Mouse (Mus musculus): ENCODE results near the gene Scimp.
"Not testable (repeated sequence)": the region's sequence is repeated elsewhere in the genome, so short reads cannot be mapped to it uniquely, and the experiment has no call there.

Gene Scimp

DNA sequence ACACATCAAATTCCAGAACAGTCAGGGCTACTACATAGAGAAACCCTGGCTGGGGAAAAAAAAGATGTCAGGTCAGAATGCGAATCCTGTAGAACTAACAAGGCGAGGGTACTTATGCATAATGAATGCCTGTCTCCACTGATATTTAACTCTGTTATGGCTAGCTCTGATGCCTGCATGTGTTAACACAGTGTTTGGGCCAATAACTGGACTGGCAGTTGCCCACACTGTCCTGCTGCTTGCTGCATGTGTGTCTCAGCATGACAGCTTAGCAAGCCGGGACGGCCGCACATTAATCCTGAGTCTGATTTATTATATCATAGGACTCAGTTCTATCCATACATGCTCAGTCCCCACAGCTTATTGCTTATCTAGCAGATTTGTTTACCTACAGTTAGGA, 1.3 kb downstream of the Scimp start:
- no peak for DNase-seq

DNA sequence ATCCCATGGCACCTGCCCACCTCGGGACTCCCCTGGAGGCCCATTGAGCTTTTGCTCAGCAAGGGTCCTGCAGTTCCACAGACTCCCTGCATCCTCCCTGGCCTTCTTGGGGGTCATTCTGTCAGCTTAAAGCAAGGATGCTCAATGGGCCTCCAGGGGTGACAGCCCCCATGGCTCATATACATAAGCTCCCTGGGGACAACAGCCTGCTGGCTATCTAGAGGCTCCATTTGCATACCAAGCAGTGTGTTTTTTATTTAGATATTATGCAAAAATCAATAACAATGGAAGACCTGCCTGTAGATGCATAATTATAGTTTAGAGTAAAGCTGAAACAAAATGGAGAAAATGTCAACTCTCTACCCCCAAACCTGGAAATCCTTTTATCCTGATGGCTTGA, 3.4 kb downstream of the Scimp start:
- DNase-seq, result no peak

DNA sequence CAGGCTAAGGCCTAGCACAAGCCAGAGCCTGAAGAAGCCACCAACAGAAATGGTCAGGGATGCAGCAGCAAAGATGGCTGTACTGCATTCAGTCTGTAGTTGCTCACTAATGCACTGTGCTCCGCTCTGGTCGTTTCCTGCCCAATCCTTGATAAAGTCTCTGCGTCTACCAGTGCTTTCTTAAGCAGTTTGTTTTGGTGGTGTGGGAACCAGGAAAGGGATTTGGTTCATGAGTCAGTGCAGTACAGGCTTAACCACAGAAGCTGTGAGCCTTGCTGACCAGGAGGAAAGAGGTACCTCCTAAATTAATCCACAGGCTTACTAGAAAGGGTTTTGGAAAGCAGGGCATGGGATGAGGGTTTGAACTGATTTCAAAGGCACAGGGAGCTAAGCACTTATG, 4.3 kb downstream of the Scimp start:
- no peak for DNase-seq

DNA sequence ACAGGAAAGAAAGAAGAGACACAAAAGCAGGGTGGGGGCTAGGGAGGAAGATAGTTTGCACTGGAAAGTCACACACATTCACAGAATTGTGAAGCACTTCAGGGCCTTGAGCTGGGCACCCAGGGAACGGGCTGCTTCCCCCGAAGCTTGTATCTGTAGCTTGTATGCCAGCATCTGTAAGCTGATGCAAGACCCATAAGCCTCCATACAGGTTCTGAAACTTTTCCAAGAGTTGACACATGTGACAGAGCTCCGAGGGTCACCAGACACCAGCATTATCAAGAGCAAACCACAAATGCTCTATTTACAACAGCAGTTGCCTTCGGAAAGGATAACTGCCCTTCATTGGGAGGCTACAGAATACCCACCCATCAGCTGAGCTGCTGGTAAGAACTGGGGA, 4.8 kb downstream of the Scimp start:
- DNase-seq, result no peak

DNA sequence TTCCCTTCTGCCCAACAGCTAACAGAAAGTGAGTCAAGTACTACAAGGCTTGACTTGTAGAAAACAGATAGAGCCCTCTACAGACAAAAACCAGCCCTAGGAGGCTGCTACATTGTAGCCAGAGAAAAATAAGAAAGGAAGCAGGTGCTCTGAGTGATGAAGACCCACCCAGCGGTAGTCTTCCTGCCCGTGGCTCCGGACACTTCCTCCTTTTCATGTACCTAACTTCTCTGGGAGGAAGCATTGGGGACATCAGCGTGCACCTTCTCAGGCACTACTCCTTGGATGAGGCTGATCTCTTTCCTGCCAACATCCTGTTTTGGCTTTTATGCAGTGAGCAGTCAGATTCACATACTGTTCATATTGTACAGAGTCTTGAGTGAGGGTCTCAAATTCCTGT, 5.7 kb downstream of the Scimp start:
- DNase-seq, result no peak

DNA sequence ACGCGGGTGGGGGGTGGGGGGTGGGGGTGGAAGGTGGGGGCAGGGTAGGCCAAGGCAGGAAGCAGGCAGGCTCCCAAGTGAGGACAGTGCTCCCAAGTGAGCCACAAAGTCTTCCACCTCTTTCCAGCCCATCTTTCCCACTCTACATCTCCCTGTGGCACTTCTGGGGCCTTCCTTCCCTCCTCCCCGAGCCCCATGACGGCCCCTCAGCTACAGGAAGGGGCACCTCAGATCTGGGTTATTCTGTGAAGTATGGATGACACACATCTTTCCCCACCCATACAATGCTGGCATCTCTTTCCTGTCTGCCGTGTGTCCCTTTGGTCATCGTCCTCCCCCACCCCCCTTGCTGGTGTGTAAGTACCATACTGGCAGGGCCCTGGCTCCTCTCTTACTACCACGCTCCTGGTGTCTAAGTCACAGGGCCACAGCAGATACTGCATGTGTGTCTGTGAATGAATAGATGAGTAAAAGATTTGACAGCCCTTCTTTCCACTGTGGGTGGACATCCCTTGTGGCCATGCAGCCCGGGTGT, 6.7 kb downstream of the Scimp start:
- peak; percentile 27 for DNase-seq

DNA sequence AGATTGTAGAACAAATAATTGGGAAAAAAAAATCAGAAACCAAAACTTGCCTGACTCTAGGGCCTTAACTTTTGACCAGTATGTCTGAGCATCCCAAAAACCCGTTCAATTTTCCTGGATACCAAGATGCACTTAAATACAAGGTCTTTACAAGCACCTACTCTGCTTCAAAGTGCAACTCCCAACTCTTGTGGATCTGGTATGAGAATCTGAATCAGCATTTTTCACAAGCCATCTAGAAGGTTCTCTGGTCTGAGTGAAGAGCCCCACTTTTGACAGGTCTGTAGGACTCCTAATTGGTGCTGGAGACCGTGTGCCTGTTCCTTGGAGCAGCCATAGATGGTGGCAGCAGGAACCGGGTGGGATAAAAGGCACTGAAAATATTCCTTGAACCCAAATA, 8.0 kb downstream of the Scimp start:
- no peak for DNase-seq

DNA sequence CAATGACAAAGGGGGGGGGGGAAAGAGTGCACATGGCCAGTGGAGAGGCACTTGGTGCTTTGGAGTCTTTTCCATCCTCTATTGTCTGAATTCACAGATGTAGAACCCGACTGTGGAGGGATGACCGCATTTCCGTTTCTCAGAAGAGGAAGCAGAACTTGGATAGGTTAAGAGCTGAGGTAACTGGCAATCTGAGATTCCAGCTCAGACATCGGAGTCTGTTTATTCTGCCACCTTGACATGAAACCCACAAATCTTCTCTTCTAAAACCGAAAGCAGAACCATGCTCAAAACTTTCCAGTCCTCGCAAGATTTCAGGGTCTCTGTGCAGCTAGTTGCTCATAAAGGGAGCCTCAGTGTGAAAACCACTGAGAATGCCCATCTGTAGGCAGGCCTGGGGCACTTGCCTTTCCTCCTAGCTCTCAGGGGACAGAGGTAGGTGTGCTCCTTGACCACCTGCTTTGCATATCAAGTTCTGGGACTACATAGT, 8.6 kb downstream of the Scimp start:
- no peak for DNase-seq

DNA sequence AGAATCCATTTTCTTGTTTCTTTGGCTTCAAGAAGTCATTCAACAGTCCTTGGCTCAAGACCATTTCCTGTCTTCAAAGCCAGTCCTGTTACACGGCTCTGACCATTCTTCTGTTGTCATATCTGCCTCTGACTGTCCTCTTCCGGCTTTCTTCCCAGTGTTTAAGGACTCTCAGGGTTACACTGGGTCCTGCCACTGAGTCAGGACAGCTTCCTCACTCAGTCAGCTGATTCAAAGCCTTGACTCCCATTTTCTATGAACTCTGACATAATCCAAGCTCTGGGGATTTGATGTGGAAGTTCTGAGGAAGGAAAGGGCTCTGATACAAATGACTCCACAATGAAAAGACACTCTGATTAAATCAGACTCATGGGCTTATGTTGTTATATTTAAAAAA, 9.5 kb downstream of the Scimp start:
- DNase-seq, result no peak

DNA sequence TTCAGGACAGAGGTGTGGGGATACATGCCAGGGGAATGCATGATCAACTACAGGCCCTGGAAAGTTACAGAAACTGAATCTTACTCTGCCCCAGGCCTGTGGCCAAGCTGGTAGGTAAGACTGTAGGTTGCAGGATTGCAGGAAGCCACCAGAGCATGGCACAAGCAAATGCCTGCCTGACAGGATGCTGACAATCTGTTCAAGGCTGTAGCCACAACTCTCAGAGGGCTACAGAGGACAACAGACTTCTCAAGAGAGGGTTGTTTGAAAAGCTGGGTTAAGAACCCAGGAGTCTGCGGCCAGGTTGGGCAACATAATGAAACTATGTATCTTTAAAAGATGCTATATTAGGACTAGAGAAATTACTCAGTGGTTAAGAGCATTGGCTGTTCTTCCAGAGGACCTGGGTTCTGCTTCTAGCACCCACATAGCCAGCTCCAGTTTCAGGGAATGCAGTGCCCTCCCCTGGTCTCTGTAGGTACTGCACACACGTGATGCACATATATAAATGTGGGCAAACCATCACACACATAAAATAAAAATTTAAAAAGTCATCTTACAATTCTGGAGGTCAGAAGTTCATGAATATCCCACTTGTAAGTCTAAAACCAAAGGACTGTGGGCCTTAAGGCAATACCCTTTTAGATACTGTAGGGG, 10.1 kb downstream of the Scimp start:
- DNase-seq, result peak; percentile 38

DNA sequence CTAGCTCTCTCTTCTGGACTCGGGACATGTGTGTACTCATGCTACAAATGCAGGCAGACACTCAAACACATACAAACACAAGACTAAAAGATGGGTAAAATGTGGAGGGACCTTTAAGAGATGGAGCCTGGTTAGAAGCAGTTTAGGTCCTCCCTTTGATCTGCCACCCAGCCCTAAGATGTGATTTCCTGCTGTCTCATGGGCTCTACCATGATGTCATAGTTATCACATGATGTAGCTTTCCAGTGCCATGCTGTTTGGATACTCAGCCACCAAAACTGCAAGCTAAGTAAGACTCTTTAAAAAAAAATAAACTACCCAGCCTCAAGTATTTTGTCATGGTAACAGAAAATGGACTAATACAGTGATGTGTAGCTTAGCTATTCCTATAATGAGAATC, 20.0 kb downstream of the Scimp start:
- no peak for DNase-seq

DNA sequence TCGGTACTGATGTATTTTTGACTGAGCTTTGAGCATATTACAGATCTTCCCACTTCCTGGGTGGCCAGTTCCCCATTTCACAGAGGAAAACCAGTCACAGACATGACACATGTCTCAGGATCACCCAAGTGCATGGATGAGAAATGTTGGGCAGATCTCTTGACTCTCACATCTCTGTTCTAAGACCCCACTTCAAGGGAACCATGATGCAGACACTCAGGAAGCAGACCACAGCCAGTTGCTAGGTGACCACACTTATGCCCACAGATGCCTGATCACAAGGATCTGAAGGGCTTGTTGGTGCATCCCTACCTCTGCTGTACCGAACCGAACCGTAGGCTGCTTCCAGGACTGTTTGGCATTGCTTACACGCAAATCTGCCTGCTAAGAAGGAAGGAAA, 20.7 kb downstream of the Scimp start:
- no peak for DNase-seq

DNA sequence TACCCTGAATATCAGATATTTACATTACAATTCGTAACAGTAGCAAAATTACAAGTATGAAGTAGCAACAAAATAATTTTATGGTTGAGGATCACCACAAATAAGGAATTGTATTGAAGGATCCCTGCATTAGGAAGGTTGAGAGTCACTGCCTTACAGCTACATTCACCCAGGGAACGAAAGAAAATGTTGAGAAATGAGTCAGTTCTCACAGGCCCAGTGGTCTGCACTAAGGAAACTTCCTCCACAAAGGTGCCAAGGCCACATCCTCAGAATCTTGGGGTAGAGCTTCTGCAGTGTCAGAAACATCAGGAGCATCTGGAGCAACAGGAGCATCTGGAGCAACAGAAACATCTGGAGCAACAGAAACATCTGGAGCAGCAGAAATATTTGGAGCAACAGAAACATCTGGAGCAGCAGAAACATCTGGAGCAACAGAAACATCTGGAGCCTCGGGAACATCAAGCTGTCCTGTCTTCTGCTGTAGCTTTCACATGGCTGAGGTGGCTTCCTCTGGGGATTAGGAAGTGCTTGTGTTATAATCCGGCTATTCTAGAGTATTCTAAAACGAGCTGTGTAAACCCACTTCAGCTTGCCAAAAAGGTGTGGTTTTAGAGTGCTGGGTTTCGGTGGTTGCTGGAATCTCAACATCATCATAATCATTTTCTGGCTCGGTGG, 21.4 kb downstream of the Scimp start:
- DNase-seq, result no peak

DNA sequence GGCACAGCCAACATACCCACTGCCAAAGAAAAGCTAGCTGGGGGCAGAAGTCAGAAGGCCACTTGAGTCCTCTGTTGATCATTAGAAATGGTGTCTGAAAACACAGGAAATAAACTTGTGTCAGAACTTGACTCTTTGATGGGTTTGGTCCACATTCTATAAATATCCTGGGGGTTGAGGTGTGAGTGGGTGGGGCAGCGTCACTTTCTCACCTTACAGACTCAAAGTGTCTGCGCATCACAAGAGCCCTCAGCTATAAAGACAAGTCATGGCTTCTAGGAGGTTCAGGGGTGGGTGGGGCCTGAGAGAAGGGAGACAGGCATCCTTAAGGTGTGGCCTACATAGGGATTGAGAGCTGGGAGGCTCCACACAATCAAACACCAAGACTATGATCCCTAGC, 22.0 kb downstream of the Scimp start:
- DNase-seq, result no peak

DNA sequence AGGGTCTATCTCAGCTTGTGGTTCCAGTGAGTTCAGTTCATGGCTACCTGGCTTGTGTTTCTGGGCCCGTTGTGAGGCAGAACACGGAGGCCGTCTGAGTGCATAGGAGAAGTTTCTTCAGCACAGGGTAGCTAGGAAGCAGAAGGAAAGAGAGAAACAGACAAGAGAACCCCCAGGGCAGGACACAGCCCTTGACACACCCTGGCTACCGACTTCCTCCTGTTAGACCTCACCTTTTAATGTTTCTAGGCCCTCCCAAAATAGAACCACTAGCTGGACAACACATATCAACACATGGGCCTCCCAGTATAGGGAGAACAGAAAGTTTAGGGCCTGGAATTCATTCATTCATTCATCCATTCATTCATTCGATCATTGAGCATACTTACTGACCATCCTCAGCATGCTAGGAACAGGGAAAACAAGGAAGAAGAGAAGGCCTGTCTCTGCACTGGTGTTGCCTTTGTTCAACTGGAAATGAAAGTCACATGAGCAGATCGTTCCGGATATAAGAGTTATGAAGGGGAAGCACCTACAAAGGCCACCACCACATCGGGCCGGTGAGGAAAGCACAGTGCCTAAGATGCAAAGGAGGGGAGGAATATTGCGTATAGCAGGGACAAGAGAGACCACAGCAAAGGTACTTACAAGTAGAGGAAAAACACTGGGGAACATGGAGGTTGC, 23.3 kb downstream of the Scimp start:
- no peak for DNase-seq

DNA sequence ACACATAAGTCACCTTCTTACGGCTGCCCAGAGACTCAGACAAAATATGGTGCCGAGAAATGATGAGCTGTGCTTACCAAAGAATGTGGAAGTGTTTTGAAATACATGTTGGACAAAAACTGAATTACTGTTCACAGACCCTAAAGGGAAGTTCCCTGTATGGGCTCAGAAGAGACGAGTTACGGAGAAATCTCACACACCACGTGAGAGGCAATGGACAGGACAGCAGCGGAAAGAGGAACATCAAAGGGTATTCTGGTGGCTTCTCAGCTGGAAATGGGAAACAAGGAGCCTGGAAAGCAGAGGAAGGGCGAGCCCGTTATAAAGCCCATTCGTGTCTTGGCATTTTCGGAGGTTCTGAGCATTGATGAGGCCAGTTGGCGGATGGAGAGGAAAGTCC, 25.3 kb downstream of the Scimp start:
- DNase-seq, result no peak

DNA sequence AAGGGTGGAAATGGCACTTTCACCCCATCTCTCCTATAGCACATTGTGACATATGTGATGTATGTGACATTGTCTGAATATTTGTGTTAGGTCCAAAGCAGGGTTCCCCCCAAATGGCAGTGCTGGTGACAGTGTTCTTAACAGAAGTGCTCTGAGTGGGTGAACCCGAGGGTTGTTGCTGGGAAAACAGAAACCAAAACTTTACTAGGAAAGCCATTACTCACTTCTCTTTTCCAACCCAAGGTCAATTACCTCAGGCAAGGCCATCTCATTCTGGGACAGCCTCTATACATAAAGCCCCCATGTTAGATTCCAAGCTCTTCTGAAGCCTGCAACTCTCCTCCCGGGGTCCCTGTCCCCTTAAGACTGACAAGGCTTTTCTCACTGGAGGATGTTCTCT, 26.5 kb downstream of the Scimp start:
- no peak for DNase-seq

DNA sequence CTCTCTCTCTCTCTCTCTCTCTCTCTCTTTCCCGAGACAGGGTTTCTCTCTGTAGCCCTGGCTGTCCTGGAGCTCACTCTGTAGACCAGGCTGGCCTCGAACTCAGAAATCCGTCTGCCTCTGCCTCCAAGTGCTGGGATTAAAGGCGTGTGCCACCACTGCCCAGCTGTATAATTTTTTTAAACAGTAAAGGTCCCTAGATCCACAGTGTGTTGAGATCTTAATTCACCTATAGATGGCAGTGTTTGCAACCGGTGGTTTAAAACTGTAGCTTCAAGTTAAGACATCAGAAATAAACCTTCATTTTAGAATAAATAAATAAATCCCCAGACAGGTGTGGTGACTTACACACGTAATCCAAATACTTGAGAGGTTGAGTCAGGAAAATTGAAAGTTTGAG, 34.3 kb downstream of the Scimp start:
- DNase-seq, result not testable (repeated sequence)

DNA sequence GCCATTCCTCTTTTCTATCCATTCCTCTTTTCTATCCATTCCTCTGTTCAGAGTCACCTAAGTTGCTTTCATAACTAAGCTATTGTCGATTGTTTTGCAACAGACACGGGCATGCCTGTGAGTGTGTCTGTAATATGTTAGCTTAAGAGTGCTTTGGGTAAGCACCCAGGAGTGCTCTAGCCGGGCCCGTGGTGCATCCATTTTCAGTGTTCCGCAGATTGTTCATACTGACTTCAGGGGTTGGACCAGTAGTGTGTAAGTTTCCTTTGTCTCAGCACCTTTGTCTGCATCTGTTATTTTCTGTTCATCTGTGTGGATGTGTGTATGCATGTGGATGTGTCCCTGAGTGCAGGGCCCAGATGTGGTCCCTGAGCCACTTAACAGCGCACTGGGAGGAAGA, 34.8 kb downstream of the Scimp start:
- no peak for DNase-seq

DNA sequence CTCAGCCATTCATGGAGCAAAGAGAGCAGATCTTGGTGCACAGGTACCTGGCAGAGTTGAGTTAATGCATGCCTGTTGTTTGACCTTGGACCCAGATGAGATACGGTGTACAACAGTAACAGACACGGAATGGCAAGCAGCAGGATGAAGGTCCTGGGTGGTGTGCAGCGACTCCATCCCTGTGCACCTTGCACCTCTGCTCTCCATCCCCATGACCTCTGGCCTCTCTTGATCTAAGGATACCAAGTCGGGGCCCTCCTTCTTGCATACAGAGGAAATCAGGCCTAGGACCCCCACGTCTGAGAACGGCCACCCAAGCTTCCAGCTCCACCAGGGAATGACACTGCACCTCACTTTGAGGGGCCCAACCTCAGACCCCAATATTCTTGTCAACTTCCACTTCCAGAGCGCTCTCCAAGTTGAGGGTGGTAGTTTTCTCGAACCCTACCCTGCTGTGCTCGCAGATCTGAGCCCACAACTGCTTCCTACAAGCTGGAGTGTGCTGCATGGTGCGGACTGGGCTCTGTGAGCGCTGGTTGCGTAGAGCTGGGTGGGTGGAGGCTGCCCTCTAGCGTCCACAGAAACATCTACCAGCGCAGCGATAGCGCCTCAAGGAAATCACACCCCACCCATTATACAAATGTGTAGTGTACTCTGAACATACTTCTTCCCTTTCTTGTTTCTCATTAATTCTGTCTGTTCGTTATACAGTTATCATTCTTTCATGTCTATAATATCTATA, 35.4 kb downstream of the Scimp start:
- DNase-seq, result peak; percentile 85

DNA sequence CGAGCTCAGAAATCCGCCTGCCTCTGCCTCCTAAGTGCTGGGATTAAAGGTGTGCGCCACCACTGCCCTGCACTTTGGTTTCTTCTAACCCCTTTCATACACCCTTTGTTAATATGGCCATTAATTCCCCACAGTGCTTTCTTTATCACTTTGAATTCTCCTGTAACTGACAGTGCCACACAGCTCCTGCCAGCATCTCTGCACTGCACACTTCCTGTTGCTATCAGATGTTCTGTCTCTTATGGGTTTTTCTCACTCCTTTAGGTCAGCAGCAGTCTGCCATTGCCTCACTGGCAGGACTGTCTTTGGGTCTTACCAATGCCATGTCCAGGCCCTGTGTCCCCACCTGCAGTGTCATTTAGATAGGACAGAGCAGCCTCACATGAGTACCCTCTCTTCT, 41.6 kb downstream of the Scimp start:
- DNase-seq, result no peak

DNA sequence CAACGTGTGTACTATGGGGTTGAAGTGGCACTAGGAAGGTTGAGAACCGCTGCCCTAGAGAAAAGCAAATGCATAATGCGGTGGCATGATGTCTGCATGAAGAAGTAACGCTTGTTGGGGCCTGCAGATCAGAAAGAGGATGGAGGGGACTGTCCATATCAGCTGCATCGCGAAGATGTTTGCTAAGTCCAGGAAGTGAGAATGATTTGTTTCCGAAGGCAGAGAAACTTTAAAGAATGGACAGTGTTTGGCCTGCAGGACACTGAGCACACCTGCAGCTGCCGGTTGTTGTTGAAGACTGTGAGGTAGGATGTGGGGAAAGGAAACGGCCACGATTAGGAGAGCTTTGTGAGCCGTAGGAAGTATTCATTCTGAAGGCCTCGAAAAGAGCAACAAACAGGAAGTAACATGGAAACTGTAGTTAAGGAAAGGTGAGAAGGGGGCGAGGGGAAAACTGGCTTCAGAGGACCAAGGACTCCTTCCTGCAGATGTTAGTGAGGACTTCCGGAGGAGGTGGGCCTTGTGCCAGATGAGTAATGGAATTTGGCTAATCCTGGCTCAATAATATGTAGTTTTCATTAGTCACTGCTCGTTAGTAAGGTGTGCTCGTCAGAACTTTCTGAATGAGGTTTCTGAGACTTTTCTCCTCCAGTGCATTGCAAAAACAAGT, 46.5 kb downstream of the Scimp start:
- no peak for DNase-seq
